Mouse (Mus musculus) splenic B cell, adult 2 months (primary cell): ENCODE measurements around the gene Gtf2i.
A peak's percentile ranks its signal among the peaks of the same experiment; 100 is the strongest.
"Not testable (repeated sequence)": the region's sequence is repeated elsewhere in the genome, so short reads cannot be mapped to it uniquely, and the experiment has no call there.

Experiments used
- DNase-seq: peaks from one replicate; pipeline ENCODE4 v3.0.0-alpha.2; 2011; ENCODE audit warnings: low read depth, low spot score
- H3K27me3 ChIP-seq: 2 replicates; pipeline ENCODE4 v1.6.1; 2012; ENCODE audit warnings: mild to moderate bottlenecking, low read length, moderate library complexity, mixed read lengths; ENCODE audit not compliant: control insufficient read depth, poor library complexity, insufficient read depth, severe bottlenecking
- H3K36me3 ChIP-seq: 2 replicates; pipeline ENCODE4 v1.6.1; 2012; ENCODE audit warnings: mild to moderate bottlenecking, low read length, moderate library complexity, mixed read lengths; ENCODE audit not compliant: control insufficient read depth, poor library complexity, insufficient read depth, severe bottlenecking

Gtf2i gene

DNA sequence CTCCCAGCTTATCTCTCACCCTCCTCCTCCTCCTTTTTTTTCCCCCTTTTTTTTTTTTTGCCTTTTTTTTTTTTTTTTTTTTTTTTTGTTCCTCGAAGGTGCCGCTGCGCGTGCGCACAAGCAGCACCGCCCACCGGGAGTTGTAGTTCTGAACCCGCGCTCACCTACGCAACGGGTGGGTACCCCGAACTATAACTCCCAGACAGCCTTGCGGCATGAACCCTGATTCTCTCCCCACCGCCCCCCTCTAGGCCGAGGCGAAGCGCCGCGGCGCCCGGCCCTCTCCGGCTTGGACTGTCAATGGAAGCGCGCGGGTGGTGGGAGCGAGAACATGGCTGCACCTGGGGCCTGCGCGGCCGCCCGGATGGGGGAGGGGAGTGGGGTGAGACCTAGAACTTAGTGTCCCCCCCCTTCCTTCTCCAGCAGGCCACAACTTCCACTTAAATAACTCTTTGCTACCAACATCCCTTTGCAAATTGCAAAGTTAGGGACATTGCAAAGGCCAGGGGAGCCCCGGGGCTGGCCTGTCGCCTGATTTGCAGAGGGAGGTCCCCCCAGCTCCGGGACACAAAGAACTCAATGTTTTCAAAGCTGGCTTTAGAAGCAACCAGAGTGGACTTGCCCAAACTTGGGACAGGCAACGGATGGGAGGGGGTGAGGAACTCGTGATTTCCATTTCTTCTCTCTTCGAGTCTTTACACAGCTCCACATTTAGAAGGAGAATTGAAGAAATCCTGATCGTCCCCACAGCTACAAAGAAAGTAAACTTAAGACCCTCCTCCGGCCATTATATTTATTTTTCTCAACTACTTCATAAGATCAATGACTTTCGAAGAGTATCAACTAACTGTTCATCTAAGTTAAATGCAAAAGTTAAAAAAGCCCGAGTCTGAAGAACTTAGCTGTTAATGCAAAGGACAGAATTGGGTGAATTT, at the start of gene Gtf2i:
Gene Gtf2i, minus strand, starts transcription at position 73 of the 935 bp plus-strand sequence.
- peak; percentile 94 for DNase-seq
- Histone ChIP-seq H3K27me3 (no peaks in the 10 kb centered on the region; the same call in 1 of the 2 replicates), H3K36me3 (no peaks in the 10 kb centered on the region)

DNA sequence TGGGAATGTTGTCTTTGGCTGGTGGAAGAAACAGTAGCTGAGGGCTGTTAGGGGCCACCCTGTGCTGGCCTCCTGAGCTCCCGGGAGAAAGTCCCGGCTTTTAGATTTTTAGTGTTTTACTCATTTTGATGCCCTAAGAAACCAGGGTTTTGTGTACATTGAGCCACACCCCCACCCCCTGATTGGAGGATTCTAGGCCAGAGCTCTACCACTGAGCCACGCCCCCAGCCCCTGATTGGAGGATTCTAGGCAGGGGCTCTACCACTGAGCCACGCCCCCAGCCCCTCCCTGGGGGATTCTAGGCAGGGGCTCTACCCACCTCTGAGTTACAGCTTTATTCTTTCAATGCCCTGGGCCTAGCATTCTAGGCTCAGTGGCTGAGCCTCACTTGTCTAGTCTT, 44.5 kb upstream of the Gtf2i start:
- no peak for DNase-seq
- no peaks in the 10 kb centered on the region for H3K27me3 ChIP-seq
- H3K36me3 ChIP-seq = no peaks in the 10 kb centered on the region

DNA sequence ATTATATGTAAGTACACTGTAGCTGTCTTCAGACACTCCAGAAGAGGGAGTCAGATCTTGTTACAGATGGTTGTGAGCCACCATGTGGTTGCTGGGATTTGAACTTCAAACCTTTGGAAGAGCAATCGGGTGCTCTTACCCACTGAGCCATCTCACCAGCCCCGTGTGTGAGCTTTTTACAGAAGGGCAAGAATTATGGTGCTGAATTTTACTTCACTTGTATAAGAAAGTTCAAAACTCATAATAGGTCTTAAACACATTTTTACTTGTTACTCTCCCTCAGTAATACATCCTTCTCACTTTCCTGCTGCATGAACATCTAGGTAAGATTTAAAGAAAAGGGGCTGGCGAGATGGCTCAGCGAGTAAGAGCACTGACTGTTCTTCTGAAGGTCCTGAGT, 40.8 kb upstream of the Gtf2i start:
- not testable (repeated sequence) for DNase-seq, H3K36me3 ChIP-seq, H3K27me3 ChIP-seq

DNA sequence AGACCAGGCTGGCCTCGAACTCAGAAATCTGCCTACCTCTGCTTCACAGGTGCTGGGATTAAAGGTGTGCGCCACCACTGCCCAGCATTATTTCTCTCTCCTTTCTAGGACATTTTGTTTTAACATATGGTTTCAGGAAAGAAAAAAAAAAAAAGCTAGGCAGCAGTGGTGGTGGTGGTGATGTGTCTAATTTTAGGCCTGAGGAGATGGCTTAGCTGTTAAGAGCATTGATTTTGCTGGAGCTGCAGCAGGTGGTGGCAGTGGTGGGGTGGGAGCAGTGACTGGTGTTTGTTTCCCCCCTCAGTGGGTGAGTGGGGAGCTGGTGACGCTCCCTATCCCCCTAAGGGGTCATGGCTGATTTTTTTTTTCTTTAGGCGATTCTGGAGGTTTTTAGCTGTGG, 38.6 kb upstream of the Gtf2i start:
- Histone ChIP-seq H3K36me3 (no peaks in the 10 kb centered on the region), H3K27me3 (no peaks in the 10 kb centered on the region; the same call in 1 of the 2 replicates)
- no peak for DNase-seq

DNA sequence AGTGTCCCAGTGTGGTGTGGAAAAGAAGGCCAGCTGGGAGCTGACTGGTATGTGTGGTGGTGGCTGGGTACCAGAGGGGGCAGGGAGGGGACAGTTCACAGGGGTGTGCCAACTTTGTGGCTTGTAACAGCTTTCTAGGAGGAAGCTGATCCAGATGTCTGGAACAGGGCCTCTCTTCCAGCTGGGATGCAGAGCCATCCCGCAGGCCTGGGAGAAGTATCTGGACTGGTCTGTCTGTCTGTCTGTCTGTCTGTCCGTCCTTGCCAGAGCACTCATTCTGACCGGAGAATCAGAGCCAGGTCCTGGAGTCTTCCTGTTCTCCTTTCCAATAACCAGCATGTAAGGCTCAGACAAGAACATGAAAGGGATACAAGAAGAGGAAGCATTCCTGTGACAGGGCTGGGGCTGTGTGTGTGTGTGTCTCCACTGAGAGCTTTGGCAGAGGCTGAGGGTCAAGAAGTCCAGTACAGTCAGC, 38.0 kb upstream of the Gtf2i start:
- Histone ChIP-seq H3K27me3 (no peaks in the 10 kb centered on the region; the same call in 1 of the 2 replicates), H3K36me3 (no peaks in the 10 kb centered on the region)
- DNase-seq = no peak

DNA sequence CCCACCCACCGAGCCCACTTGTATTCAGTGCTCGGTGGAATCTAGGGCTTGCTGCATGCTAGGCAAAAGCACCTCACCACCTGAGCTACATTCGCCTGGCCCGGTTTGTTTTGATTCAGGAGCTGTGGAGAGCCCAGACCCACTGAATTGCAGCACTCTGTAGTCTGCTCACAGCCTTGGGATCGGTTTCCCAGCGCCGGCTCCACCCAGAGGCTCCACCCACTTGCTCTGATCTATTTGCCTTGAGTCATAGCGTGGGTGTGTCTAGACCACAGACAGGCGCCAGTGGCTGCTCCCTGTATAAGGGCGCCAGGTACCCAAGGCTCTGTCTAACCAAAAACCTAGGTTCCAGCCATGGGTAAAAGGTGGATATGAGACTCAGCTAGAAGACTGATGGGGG, 36.1 kb upstream of the Gtf2i start:
- Histone ChIP-seq H3K27me3 (no peaks in the 10 kb centered on the region; the same call in 1 of the 2 replicates), H3K36me3 (no peaks in the 10 kb centered on the region)
- DNase-seq = peak; percentile 48

DNA sequence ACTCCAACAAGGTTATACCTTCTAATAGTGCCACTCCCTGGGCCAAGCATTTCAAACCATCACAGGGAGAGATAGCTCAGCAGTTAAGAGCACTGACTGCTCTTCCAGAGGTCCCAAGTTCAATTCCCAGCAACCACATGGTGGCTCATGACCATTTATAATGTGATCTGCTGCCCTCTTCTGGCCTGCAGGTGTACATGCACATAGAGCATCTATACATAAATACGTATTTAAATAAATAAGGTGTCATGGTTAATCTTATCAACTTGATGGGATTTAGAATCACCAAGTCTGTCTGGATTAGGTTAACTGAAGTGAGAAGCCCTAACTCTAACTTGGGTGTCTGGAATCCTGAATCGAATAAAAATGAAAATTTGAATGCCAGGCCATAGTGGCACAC, 32.5 kb upstream of the Gtf2i start:
- DNase-seq = peak; percentile 65
- no peaks in the 10 kb centered on the region for H3K36me3 ChIP-seq
- H3K27me3 ChIP-seq = no peaks in the 10 kb centered on the region; the same call in 1 of the 2 replicates

DNA sequence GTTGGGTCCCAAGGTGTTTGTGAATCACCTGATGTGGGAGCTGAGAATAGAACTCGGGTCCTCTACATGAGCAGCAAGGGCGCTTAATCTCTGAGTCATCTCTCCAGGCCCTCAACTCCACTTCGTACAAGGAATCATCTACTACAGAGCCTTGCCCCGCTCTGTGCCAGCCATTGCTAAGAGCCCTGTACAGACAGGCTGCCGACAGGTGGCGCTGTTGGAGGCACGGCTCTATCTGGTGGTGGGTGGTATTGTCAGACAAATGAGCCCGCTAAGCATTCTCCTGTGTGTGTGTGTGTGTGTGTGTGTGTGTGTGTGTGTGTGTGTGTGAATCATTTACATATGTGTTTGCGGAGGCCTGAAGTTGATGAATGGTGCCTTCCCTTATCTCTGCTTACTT, 30.9 kb upstream of the Gtf2i start:
- DNase-seq = peak; percentile 58
- Histone ChIP-seq H3K27me3 (no peaks in the 10 kb centered on the region; the same call in 1 of the 2 replicates), H3K36me3 (no peaks in the 10 kb centered on the region)

DNA sequence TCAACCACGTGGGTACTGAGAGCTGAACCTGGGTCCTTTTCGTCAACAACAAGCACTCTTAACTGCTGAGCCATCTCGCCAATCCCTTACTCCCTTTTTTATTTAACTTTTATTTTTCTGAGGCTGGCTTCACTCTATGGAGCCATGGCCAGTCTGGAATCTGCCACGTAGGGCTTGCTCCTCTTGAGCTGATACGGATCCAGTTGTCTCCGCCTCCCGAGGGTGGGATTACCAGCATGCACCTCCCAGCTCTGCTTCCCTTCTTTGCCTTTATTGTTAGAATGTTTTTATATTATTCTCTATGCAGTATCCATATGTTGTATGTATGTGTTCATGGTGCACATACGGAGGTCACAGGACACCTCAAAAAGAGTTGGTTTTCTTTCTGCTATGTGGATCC, 29.5 kb upstream of the Gtf2i start:
- DNase-seq = no peak
- no peaks in the 10 kb centered on the region; the same call in 1 of the 2 replicates for H3K27me3 ChIP-seq
- no peaks in the 10 kb centered on the region for H3K36me3 ChIP-seq

DNA sequence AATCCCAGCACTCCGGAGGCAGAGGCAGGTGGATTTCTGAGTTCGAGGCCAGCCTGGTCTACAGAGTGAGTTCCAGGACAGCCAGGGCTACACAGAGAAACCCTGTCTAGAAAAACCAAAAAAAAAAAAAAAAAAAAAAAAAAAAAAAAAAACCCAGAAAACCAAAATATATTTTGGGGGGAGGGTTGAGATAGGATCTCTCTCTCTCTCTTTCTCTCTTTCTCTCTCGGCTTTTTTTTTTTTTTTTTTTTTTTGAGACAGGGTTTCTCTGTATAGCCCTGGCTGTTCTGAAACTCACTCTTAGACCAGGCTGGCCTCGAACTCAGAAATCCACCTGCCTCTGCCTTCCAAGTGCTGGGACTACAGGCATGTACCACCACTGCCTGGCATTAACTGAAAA, 29.0 kb upstream of the Gtf2i start:
- not testable (repeated sequence) for H3K36me3 ChIP-seq, H3K27me3 ChIP-seq, DNase-seq

DNA sequence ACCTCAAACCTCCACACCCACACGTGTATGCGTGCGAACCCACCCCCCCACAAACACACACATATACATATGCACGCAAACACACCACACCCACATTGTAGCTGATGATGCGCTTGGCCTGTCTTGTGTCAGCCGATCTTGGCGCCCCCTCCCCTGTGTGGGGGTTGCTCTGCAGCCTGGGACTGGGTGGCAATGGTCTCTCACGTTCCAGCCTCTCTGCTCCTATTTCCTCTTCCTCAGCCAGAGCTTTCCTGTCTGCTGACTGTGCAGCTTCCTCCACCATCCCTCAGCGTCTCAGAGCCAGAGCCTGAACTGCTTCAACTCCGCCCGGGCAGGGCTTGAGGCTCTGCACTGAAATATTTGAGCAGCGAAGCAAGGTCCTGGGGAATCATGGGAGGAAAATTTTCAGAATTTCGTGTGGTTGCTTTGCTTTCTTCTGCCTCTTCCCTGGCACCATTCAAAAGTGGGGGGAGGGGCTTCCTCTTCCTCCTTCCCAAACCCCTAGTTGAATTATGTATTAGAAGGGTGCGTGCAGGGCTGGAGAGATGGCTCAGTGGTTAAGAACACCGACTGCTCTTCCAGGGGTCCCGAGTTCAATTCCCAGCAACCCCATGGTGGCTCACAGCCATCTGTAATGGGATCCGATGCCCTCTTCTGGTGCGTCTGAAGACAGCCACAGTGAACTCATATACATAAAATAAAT, 28.1 kb upstream of the Gtf2i start:
- Histone ChIP-seq H3K27me3 (no peaks in the 10 kb centered on the region), H3K36me3 (no peaks in the 10 kb centered on the region)
- no peak for DNase-seq

DNA sequence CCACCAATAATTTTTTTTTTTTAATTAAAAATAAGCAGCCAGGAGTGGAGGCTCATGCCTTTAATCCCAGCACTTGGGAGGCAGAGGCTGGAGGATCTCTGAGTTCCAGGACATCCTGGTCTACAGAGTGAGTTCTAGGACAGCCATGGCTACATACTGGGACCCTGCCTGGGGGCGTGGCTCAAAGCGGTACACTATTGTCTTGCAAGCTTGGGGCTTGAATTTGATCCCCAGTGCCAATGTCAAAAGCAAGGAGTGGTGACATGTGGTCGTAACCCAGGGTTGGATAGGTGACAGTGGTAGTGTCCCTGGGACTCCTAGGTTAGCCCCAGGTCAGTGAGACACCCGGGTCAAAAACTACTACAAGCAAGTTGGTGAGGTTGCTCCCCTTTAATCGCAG, 27.2 kb upstream of the Gtf2i start:
- no peak for DNase-seq
- Histone ChIP-seq H3K36me3 (no peaks in the 10 kb centered on the region), H3K27me3 (no peaks in the 10 kb centered on the region)

DNA sequence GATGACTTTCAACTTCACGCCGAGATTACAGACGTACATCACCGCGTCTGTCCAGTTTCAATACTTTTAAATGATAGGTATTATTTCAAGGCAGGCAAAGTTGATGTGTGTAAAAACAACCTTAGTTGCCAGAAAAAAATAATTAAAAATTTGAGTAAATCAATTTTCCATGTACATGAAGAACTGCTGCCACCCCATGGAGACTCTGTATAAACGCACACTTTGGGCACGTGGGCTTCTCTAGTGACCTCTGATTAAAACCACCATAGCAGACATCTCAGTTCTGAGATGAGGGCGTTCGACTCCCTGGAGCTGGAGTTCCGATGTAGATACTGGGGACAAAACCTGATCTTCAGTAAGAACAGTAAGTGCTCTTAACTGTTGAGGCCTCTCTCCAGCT, 26.8 kb upstream of the Gtf2i start:
- Histone ChIP-seq H3K27me3 (no peaks in the 10 kb centered on the region), H3K36me3 (no peaks in the 10 kb centered on the region)
- peak; percentile 57 for DNase-seq

DNA sequence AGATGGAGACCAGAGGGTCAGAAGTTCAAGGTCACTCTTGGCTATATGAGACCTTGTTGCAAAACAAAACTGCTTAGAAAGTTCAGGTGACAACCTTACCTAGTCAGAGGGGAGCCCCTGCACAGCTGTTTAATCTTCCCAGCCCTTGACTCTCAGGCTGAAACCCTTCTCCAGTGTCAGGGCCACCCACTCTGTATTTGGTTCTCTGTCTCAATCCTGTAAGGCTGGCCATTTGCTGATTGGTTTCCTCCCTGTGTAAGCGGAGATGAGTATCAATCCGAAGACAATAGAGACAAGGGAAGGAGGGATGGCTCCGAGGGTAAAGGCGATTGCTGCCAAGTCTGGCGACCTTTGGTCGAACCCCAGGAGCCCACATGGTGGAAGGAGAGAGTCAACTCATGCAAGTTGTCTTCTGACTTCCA, 25.6 kb upstream of the Gtf2i start:
- no peaks in the 10 kb centered on the region for H3K27me3 ChIP-seq
- H3K36me3 ChIP-seq = no peaks in the 10 kb centered on the region
- no peak for DNase-seq

DNA sequence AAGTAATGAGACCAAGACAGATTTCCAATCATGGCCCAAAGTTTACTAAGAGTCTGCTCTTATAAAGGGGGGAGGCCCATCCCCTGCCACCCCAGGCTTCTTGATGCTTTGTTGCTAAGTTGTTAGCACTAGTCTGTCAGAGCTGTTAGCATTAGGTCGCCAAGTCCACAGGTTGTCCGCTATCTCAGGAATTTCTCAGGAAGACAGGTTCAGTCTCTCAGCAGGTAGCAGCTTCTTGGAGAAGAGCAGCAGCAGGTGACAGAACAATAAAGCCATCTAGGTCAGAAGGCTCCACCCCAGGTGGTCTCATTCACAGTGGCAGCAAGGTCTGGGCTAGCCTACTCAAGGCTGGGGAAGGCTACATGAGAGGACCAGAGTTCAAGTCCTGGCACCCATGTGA, 22.5 kb upstream of the Gtf2i start:
- not testable (repeated sequence) for H3K36me3 ChIP-seq, DNase-seq, H3K27me3 ChIP-seq
